Mouse (Mus musculus): ENCODE data around the gene Igf2bp2. TPM values are rescaled to one million over a fixed set of nuclear protein-coding genes. Genes with fewer than 3 reads are reported as not detected.

The Igf2bp2 gene
- polyA plus RNA-seq (2015; fragmentation: Nextera tagmentation; extraction: Ambion mirVana) = 18.0 and 21.9 TPM in 2 replicates

DNA sequence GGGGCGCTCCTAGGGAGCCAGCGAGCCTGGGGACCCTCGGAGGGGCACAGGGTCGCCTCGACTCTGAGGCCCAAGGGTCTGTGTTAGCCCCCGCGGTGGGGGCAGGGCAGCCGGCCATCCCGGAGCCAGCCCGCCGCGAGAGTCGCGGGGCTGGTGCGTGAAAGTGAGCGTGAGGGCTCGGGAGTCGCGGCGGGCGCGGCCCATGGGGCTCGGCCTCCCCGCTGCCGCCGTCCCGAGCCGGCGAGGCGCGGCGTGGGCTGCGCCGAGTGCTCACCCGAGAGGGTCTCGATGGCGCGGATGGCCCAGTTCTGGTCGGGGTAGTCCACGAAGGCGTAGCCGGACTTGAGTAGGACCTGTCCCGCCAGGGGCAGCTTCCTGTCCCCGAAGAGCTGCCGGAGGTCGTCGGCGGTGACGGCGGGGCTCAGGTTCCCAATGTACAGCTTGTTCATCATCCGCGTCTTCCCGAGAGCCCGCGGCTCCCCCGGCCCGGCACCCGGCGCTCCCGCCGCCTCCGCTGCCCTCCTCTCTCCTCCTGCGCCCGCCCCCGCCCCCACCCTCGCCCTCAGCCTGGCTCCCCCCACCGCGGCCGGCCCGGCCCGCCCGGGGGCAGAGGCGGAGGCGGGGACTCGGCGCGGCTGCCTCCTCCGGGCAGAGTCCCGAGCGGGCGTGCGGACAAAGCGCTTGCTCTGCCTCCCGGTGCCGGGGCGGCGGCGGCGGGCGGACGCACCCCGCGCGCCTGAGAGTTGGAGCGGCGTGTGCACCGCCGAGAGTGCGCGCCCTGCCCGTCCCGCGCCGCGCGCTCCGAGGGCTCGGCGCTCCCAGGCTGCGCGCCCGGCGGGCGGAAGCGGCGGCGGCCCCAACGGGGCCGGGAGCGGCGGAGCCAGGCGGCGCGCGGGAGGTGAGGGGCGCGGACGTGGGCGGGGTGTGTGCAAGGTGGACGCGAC is at the start of gene Igf2bp2:
TSS of gene Igf2bp2 (minus strand) at position 788 of the 944 bp plus-strand sequence.

DNA sequence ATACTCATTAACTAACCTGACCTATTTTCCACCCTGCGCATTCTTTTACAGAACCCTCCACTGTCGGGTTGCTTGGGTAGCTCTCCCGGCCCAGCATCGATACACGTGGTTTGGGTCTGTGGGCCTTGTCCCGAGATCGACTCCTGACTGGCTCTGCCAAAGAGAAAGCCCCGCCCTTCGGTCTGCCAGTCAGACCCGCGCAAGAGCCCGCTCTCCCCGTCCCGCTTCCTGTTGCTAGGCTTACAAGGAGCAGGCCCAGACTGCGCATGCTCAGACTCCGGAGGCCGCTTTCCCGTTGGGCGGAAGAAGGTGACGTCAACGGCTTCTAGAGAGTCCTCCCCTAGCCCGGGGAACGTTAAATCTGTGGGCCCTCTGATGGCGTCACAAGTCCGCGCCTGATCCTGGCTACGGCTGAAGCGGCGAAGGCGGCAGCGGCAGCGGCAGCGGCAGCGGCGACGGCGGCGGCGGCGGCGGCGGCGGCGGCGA is 154.0 kb downstream of the Igf2bp2 start, which contains the start of gene Senp2:
TSS of gene Senp2 (plus strand) at position 386 of the 486 bp plus-strand sequence.

Other genes with a start within 250 kb of the Igf2bp2 start
- 20.1 and 21.2 TPM in 2 replicates for gene Tmem41a, start 215.7 kb downstream of the Igf2bp2 start, polyA plus RNA-seq (2015; fragmentation: Nextera tagmentation; extraction: Ambion mirVana)
- 36.3 and 38.2 TPM in 2 replicates for gene Liph, start 167.6 kb downstream of the Igf2bp2 start, polyA plus RNA-seq (2015; fragmentation: Nextera tagmentation; extraction: Ambion mirVana)
- gene Senp2, start 153.8 kb downstream of the Igf2bp2 start, polyA plus RNA-seq (2015; fragmentation: Nextera tagmentation; extraction: Ambion mirVana) = 26.7 and 30.0 TPM in 2 replicates
- gene Tra2b, start 102.7 kb upstream of the Igf2bp2 start, polyA plus RNA-seq (2015; fragmentation: Nextera tagmentation; extraction: Ambion mirVana) = 158 and 189 TPM in 2 replicates